Mouse (Mus musculus) brown adipose tissue, adult 24 weeks (tissue): Measurements from ENCODE around the gene Gm17606. TPM values are rescaled to one million over a fixed set of nuclear protein-coding genes. Genes with fewer than 3 reads are reported as not detected.

Experiments used
- H3K27ac ChIP-seq: fragments of 200-500 bp; replicated peaks from 2 replicates; pipeline ENCODE4 v1.5.1; 2012; ENCODE audit warnings: low read depth, mild to moderate bottlenecking, low read length
- H3K4me1 ChIP-seq: fragments of 200-500 bp; 2 replicates; pipeline ENCODE4 v1.6.1; 2012; ENCODE audit warnings: low read length, mixed read lengths; ENCODE audit not compliant: control insufficient read depth, insufficient read depth, insufficient read length
- H3K4me3 ChIP-seq: fragments of 200-500 bp; 2 replicates; pipeline ENCODE4 v1.5.1; 2012; ENCODE audit warnings: low read depth, mild to moderate bottlenecking, low read length, moderate library complexity; ENCODE audit not compliant: insufficient read depth
- polyA plus RNA-seq: library from polyadenylated mRNA; stranded (reverse); fragments of >200 nt; gene quantifications from 2 replicates; pipeline ENCODE4 v1.2.4, GENCODE M21; 2012; ENCODE audit not compliant: missing spikeins, insufficient read depth, insufficient read length

Gm17606 gene
- polyA plus RNA-seq, 1 experiment = not detected

GRCm38 (mm10) chr14:54669381-54669780, 28.6 kb downstream of the Gm17606 start:
- Histone ChIP-seq H3K4me3 (no peak overlapping the region), H3K27ac (no peak overlapping the region), H3K4me1 (no peaks in the 10 kb centered on the region)

GRCm38 (mm10) chr14:54674317-54674716, 33.6 kb downstream of the Gm17606 start:
- Histone ChIP-seq H3K27ac (no peak overlapping the region), H3K4me1 (no peaks in the 10 kb centered on the region)

GRCm38 (mm10) chr14:54676290-54676689, 35.5 kb downstream of the Gm17606 start:
- Histone ChIP-seq H3K4me1 (no peaks in the 10 kb centered on the region), H3K4me3 (no peak overlapping the region), H3K27ac (no peak overlapping the region)

More at GRCm38 (mm10) chr14:54674317-54674716, 33.6 kb downstream of the Gm17606 start:
- no peak overlapping the region for H3K4me3 ChIP-seq

DNA sequence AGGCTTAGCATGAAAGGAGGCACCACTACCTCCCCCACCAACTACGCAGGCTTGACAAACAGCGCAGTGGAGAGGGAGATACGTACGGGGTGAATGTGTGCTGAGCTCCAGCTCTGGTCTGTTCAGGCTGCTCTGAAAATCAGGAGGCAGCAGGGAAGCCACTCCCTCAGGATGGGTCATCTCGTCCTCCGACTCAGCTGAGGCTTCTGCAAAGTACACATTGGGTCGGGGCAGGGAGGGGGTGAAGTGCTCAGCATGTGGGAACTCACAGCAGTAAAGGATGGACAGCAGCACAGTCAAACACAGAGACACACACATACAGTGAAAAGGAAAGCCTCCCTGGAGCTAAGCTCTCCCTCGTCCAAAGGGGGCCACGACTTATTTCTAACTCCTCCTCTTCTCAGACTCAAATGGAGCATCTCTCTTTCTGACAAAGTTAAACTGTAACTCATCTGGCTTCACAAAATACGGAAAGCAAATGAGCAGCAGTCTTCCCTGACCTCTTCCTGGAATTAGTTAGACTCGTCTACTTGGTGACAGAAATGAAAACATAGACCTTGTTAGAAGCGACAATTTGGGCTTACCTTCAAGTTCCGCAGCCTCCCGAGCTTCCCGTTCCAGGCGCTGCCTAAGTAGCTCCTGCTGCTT, 38.0 kb downstream of the Gm17606 start:
- H3K4me3 ChIP-seq = no peak overlapping the region
- H3K27ac ChIP-seq = no peak overlapping the region
- 0 out of 2 replicates have a peak, but pooled peaks cover 2% of the 10 kb centered on the region for H3K4me1 ChIP-seq

- H3K27ac ChIP-seq = no peak overlapping the region
- H3K4me1 ChIP-seq = 0 out of 2 replicates have a peak, but pooled peaks cover 2% of the 10 kb centered on the region
- H3K4me3 ChIP-seq = no peak overlapping the region
Measured at GRCm38 (mm10) chr14:54682396-54682795, 41.6 kb downstream of the Gm17606 start.

DNA sequence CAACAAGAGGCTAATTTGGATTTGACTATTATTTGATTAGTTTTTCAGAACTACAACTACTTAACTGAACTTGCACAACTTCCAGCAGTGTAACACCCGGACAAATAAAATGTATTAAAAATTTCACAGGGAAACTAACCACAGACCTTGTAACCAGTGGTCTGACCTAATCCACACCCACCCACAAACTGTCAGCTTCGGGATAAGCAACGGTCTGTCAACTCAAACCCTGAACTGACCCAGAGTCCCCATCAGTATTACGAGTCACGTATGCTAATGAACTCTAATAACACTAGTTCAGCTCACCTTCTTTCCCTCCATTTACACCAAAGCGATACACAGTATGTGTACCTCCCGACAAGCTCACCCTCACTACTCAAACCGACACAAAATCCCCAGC, 44.7 kb downstream of the Gm17606 start:
- Histone ChIP-seq H3K4me3 (peak overlapping the region; percentile 78), H3K27ac (peak overlapping the region; percentile 95; the same call in 1 of the 2 replicates), H3K4me1 (0 out of 2 replicates have a peak, but pooled peaks cover 2% of the 10 kb centered on the region)

GRCm38 (mm10) chr14:54686063-54686521, 45.3 kb downstream of the Gm17606 start, which contains the start of gene 1700123O20Rik:
1700123O20Rik (plus strand) TSS chr14:54686216.
- Histone ChIP-seq H3K27ac (peak within 1 kb of the TSS; percentile 95), H3K4me1 (0 out of 2 replicates have a peak, but pooled peaks cover 2% of the 10 kb centered on the region), H3K4me3 (peak within 1 kb of the TSS; percentile 79)

DNA sequence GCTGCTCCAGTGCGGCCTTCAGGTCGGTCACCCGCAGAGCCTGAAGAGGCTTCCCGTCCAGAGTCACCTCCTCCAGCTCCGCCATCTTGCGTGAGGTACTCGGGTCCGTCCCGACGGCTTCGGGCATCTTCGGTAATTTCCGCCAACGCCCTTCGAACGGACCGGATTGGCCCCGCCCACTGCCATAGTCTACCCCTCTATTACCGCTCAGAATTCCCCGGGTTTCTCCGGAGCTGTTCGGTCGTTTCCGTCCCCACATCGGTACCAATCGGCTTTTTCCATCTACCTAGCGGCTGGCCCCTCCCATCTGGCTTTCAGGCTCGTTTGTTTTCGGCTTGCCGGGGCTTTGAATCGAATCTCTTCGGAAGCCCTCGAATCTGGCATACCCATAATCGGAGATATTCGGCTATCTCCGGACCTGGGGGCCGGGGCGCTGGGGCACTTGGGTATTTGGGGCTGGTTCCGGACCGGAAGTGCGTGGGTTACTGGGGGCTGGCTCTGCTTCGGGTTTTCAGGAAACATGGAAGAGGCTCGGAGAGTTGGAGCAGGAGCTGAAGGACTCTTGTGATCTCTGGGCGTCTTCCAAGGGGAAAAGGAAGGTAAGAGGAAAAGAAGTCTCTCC, 45.9 kb downstream of the Gm17606 start, which contains the start of gene Acin1:
Acin1 (minus strand) TSS at position 410 of the 622 bp plus-strand sequence.
- H3K27ac ChIP-seq = peak within 1 kb of the TSS; percentile 95
- 0 out of 2 replicates have a peak, but pooled peaks cover 2% of the 10 kb centered on the region for H3K4me1 ChIP-seq
- H3K4me3 ChIP-seq = peak within 1 kb of the TSS; percentile 79

DNA sequence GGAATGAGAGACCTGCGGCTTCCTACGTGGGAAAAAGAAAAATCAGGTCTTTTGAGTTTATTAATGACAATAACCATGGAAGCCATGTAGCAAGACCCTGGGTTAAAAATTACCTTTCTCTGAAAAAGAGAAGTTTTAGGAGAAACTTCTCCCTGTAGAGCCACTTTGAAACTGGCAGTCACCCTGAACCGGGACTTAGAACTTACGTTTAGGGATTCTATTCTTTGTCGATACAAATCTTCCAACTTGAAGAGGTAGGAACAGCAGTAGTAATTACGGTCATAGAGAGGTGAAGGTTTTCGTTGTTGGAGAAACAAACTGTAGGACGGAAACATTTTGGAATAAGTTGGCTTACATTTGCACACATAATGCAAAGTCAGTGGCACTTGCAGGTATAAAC, 46.5 kb downstream of the Gm17606 start:
- H3K4me1 ChIP-seq = 0 out of 2 replicates have a peak, but pooled peaks cover 2% of the 10 kb centered on the region
- peak overlapping the region; percentile 79 for H3K4me3 ChIP-seq
- H3K27ac ChIP-seq = peak overlapping the region; percentile 82

GRCm38 (mm10) chr14:54695042-54695441, 54.3 kb downstream of the Gm17606 start:
- no peaks in the 10 kb centered on the region for H3K4me1 ChIP-seq
- H3K27ac ChIP-seq = no peak overlapping the region
- H3K4me3 ChIP-seq = no peak overlapping the region

GRCm38 (mm10) chr14:54696752-54697151, 56.0 kb downstream of the Gm17606 start:
- H3K27ac ChIP-seq = no peak overlapping the region
- H3K4me3 ChIP-seq = no peak overlapping the region
- no peaks in the 10 kb centered on the region for H3K4me1 ChIP-seq

Other genes starting within 250 kb of the Gm17606 start
- gene Slc7a7, start 223.2 kb upstream of the Gm17606 start, polyA plus RNA-seq = 0.52 and 1.8 TPM in 2 replicates
- gene Mrpl52, start 214.0 kb upstream of the Gm17606 start, polyA plus RNA-seq = 145 and 148 TPM in 2 replicates
- gene Mmp14, start 209.3 kb upstream of the Gm17606 start, polyA plus RNA-seq = 10.8 and 10.9 TPM in 2 replicates
- 36.5 and 53.8 TPM in 2 replicates for gene Lrp10, start 176.8 kb upstream of the Gm17606 start, polyA plus RNA-seq
- not detected in 2 replicates for gene Rem2, start 164.9 kb upstream of the Gm17606 start, polyA plus RNA-seq
- gene Prmt5, start 123.4 kb upstream of the Gm17606 start, polyA plus RNA-seq = 20.4 and 25.8 TPM in 2 replicates
- gene Haus4, start 86.3 kb upstream of the Gm17606 start, polyA plus RNA-seq = 4.1 and 6.8 TPM in 2 replicates
- 3.1 and 5.6 TPM in 2 replicates for gene Ajuba, start 63.4 kb upstream of the Gm17606 start, polyA plus RNA-seq
- gene 4931414P19Rik, start 35.0 kb upstream of the Gm17606 start, polyA plus RNA-seq = 2.6 and 5.2 TPM in 2 replicates
- 231 and 291 TPM in 2 replicates for gene Psmb5, start 22.9 kb upstream of the Gm17606 start, polyA plus RNA-seq
- gene Psmb11, start 19.5 kb upstream of the Gm17606 start, polyA plus RNA-seq = not detected in 2 replicates
- gene Cdh24, start 412 bp downstream of the Gm17606 start, polyA plus RNA-seq = not detected in 2 replicates
- gene 1700123O20Rik, start 45.3 kb downstream of the Gm17606 start, polyA plus RNA-seq = 33.3 and 43.1 TPM in 2 replicates
- gene Acin1, start 46.0 kb downstream of the Gm17606 start, polyA plus RNA-seq = 47.2 and 50.6 TPM in 2 replicates
- gene Gm29776, start 57.9 kb downstream of the Gm17606 start, polyA plus RNA-seq = not detected in 2 replicates
- not detected in 2 replicates for gene Cebpe, start 71.2 kb downstream of the Gm17606 start, polyA plus RNA-seq
- gene Slc7a8, start 141.0 kb downstream of the Gm17606 start, polyA plus RNA-seq = 2.4 and 2.8 TPM in 2 replicates
- 1.5 and 2.0 TPM in 2 replicates for gene Rnf212b, start 173.2 kb downstream of the Gm17606 start, polyA plus RNA-seq
- gene Homez, start 230.0 kb downstream of the Gm17606 start, polyA plus RNA-seq = 3.3 and 4.6 TPM in 2 replicates
- gene Ppp1r3e, start 236.6 kb downstream of the Gm17606 start, polyA plus RNA-seq = 15.9 and 20.3 TPM in 2 replicates
- gene Bcl2l2, start 242.4 kb downstream of the Gm17606 start, polyA plus RNA-seq = 26.3 and 28.2 TPM in 2 replicates
- not detected in 2 replicates for gene Gm20521, start 242.5 kb downstream of the Gm17606 start, polyA plus RNA-seq